ENCODE assay signal across 9 mouse cellular contexts in genomic region chr2:142883625-142883994, GRCm38 (mm10).
"Had no signal": no experiment of that assay in that cellular context is flagged by ENCODE, and none has a peak within 500 bp of the region (broad histone marks: within the 10 kb centered on the region; RNA-seq: fewer than 3 reads in every experiment).

No protein-coding gene starts in this region.

- H3K4me1 ChIP-seq: lung, embryonic 15.5 days; neural tube, embryonic 12.5 days had no signal

- H3K4me3 ChIP-seq: limb, embryonic 15.5 days; lung, embryonic 15.5 days; neural tube, embryonic 12.5 days had no signal

- H3K27ac ChIP-seq: limb, embryonic 15.5 days; lung, embryonic 15.5 days; macrophage; neural tube, embryonic 12.5 days; stomach, postnatal 0 days had no signal

- H3K27me3 ChIP-seq: limb, embryonic 15.5 days; lung, embryonic 15.5 days; neural tube, embryonic 12.5 days had no signal

- H3K9me3 ChIP-seq: limb, embryonic 15.5 days; lung, embryonic 15.5 days; neural tube, embryonic 12.5 days had no signal

- DNase-seq: lung, postnatal 14 days; midbrain, embryonic 14.5 days; thymus, postnatal 4 days had no signal

- ATAC-seq: intestine, embryonic 16.5 days had no signal

- H3K36me3 ChIP-seq: limb, embryonic 15.5 days; lung, embryonic 15.5 days; neural tube, embryonic 12.5 days had no signal

- H3K9ac ChIP-seq: limb, embryonic 15.5 days; lung, embryonic 15.5 days; neural tube, embryonic 12.5 days had no signal

- H3K4me2 ChIP-seq: limb, embryonic 15.5 days; lung, embryonic 15.5 days; neural tube, embryonic 12.5 days had no signal
